Mouse (Mus musculus): ENCODE data around the gene Olfr671. TPM values are rescaled to one million over a fixed set of nuclear protein-coding genes. Genes with fewer than 3 reads are reported as not detected.
"Not testable (repeated sequence)": the region's sequence is repeated elsewhere in the genome, so short reads cannot be mapped to it uniquely, and the experiment has no call there.

Gene Olfr671
- not detected in 2 replicates for polyA plus RNA-seq (2014; fragmentation: Nextera tagmentation; extraction: Ambion mirVana)

DNA sequence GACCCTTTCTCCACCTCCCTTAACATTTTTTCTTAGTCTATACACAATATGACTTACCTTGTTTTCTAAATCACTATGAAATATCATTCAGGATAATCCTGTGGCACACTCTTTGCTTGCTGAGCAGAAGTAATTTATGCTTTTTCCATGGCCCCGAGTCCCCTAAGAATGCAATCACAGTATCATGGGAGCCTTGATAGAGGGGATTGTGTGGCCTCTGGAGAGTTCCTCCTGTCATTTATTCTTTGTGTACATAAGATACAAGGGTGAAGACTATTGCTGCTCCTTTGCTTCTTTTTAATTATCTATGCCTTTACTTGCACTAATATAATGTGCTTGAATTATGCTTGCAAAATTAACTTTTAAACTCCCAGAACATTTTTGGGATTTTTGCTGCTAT, at the start of gene Olfr671:
Olfr671 (minus strand) TSS at position 101 of the 400 bp plus-strand sequence.
- H3K9ac ChIP-seq (ENCODE audit: low read length), result no peak within 1 kb of the TSS
- WGBS, result 59% methylated on average over 1 of the region's 1 CpGs
- H3K27me3 ChIP-seq (replicated peaks; ENCODE audit: control insufficient read depth, insufficient read depth, low read length), result no peaks in the 10 kb centered on the region
- H3K4me1 ChIP-seq (replicated peaks; ENCODE audit: control insufficient read depth, insufficient read depth, low read length), result no peaks in the 10 kb centered on the region
- no peak for DNase-seq (ENCODE audit: low spot score)
- ATAC-seq (replicated peaks; ENCODE audit: low FRiP score, low TSS enrichment, low read depth), result no peak
- no peaks in the 10 kb centered on the region for H3K36me3 ChIP-seq (ENCODE audit: control insufficient read depth, insufficient read depth, low read length)
- H3K27ac ChIP-seq (ENCODE audit: low read depth), result no peak within 1 kb of the TSS
- H3K9me3 ChIP-seq (ENCODE audit: control insufficient read depth, low read length), result no peaks in the 10 kb centered on the region
- H3K4me3 ChIP-seq (ENCODE audit: low read depth, low read length), result no peak within 1 kb of the TSS
- no peak within 1 kb of the TSS for H3K4me2 ChIP-seq (ENCODE audit: low read length)

DNA sequence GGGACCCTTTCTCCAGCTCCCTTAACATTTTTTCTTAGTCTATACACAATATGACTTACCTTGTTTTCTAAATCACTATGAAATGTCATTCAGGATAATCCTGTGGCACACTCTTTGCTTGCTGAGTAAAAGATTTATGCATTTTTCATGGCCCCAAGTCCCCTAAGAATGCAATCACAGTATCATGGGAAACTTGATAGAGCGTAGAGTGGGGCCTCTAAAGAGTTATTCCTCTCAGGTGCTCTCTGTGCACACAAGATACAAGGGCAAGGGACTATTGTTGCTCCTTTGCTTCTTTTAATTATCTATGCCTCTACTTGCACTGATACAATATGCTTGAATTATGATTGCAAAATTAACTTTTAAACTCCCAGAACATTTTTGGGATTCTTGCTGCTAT, 49.4 kb upstream of the Olfr671 start, which contains the start of gene Olfr675:
Olfr675 (minus strand) TSS at position 101 of the 400 bp plus-strand sequence.
- Histone ChIP-seq H3K9ac (ENCODE audit: low read length) (no peak within 1 kb of the TSS), H3K27me3 (replicated peaks; ENCODE audit: control insufficient read depth, insufficient read depth, low read length) (no peaks in the 10 kb centered on the region), H3K27ac (ENCODE audit: low read depth) (no peak within 1 kb of the TSS), H3K36me3 (ENCODE audit: control insufficient read depth, insufficient read depth, low read length) (no peaks in the 10 kb centered on the region), H3K4me3 (ENCODE audit: low read depth, low read length) (no peak within 1 kb of the TSS), H3K4me1 (replicated peaks; ENCODE audit: control insufficient read depth, insufficient read depth, low read length) (no peaks in the 10 kb centered on the region), H3K4me2 (ENCODE audit: low read length) (no peak within 1 kb of the TSS), H3K9me3 (ENCODE audit: control insufficient read depth, low read length) (no peaks in the 10 kb centered on the region)
- DNase-seq (ENCODE audit: low spot score) (no peak), ATAC-seq (replicated peaks; ENCODE audit: low FRiP score, low TSS enrichment, low read depth) (no peak)
- 82% methylated on average over 1 of the region's 1 CpGs for WGBS

DNA sequence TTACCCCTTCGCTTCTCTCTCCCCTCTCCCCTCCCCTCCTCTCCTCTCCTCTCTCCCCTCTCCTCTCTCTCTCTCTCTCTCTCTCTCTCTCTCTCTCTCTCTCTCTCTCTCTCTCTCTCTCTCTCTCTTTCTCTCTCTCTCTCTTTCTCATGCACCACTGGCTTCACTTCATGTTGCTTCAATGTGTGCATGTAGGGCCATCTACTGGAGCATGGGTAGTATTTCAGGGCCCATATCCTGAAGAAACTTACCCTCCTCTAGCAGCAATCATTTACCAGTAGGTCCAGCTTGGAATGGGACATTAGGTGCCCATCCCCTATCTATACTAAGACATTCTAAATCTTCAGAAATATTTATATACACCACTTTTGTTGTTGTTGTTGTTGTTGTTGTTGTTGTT, 43.6 kb upstream of the Olfr671 start:
- Histone ChIP-seq H3K9ac (ENCODE audit: low read length) (no peak overlapping the region), H3K36me3 (ENCODE audit: control insufficient read depth, insufficient read depth, low read length) (no peaks in the 10 kb centered on the region), H3K9me3 (ENCODE audit: control insufficient read depth, low read length) (no peaks in the 10 kb centered on the region), H3K4me1 (replicated peaks; ENCODE audit: control insufficient read depth, insufficient read depth, low read length) (no peaks in the 10 kb centered on the region), H3K27ac (ENCODE audit: low read depth) (no peak overlapping the region), H3K4me3 (ENCODE audit: low read depth, low read length) (no peak overlapping the region), H3K27me3 (replicated peaks; ENCODE audit: control insufficient read depth, insufficient read depth, low read length) (no peaks in the 10 kb centered on the region), H3K4me2 (ENCODE audit: low read length) (no peak overlapping the region)
- WGBS, result 75% methylated on average over 1 of the region's 1 CpGs
- no peak for DNase-seq (ENCODE audit: low spot score)
- ATAC-seq (replicated peaks; ENCODE audit: low FRiP score, low TSS enrichment, low read depth), result no peak

DNA sequence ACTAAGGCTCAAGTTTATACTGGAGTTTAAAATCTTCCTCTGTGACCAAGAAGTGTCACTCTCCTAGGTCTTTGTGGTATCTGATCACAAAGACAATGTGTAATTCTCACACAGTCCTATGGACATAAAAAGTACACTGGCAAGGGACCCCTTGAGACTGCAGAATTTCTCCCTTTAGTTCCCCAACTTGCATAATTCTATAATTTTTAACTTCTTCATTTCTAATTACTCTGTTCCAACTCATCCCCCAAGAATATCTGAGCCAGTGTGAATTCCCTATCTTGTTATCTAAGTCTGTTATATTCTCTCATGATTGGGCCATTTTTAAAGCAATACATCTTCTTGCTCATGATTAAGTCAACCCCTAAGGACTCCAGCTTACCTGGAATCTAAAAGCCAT, 23.0 kb upstream of the Olfr671 start, which contains the start of gene Olfr672:
Olfr672 (minus strand) TSS at position 101 of the 400 bp plus-strand sequence.
- Histone ChIP-seq H3K9ac (ENCODE audit: low read length) (no peak within 1 kb of the TSS), H3K4me1 (replicated peaks; ENCODE audit: control insufficient read depth, insufficient read depth, low read length) (no peaks in the 10 kb centered on the region), H3K4me3 (ENCODE audit: low read depth, low read length) (no peak within 1 kb of the TSS), H3K27ac (ENCODE audit: low read depth) (no peak within 1 kb of the TSS), H3K9me3 (ENCODE audit: control insufficient read depth, low read length) (no peaks in the 10 kb centered on the region), H3K27me3 (replicated peaks; ENCODE audit: control insufficient read depth, insufficient read depth, low read length) (no peaks in the 10 kb centered on the region), H3K36me3 (ENCODE audit: control insufficient read depth, insufficient read depth, low read length) (no peaks in the 10 kb centered on the region), H3K4me2 (ENCODE audit: low read length) (no peak within 1 kb of the TSS)
- DNase-seq (ENCODE audit: low spot score) (no peak), ATAC-seq (replicated peaks; ENCODE audit: low FRiP score, low TSS enrichment, low read depth) (no peak)

DNA sequence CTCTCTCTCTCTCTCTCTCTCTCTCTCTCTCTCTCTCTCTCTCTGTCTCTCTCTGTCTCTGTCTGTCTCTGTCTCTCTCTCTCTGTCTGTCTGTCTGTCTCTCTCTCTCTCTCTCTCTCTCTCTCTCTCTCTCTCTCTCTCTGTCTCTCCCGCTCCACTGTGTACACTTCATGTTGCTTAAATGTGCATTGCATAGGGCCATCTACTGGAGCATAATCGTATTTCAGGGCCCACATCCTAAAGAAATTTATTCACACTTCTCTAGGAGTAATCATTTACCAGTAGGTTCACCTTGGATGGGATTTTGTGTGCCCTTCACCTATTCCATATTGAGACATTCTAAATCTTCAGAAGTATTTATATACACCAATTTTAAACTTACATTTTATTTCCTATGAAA, 6.4 kb downstream of the Olfr671 start:
- not testable (repeated sequence) for ATAC-seq (replicated peaks; ENCODE audit: low FRiP score, low TSS enrichment, low read depth)

DNA sequence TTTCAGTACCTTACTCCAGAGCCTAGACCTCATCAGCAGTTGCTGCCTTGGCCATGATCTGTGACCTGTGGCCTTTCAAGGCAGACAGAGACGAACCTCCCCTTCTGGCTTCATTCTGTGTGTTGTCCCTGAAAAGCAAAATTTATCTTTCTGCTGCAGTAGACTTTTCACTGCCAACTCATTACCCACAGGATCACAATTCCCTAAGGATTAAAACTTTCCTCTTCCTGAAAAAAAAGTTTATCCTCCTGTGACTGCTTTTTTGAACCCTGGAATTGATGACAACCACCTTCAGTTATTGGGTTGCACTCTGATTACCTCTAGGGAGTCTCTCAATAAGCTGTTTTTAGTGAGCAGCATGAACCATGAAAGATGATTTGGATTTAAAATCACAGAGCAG, 16.4 kb downstream of the Olfr671 start, which contains the start of gene Olfr670:
Olfr670 (minus strand) TSS at position 101 of the 400 bp plus-strand sequence.
- Histone ChIP-seq H3K36me3 (ENCODE audit: control insufficient read depth, insufficient read depth, low read length) (no peaks in the 10 kb centered on the region), H3K9ac (ENCODE audit: low read length) (no peak within 1 kb of the TSS), H3K9me3 (ENCODE audit: control insufficient read depth, low read length) (no peaks in the 10 kb centered on the region), H3K27me3 (replicated peaks; ENCODE audit: control insufficient read depth, insufficient read depth, low read length) (no peaks in the 10 kb centered on the region), H3K27ac (ENCODE audit: low read depth) (no peak within 1 kb of the TSS), H3K4me2 (ENCODE audit: low read length) (no peak within 1 kb of the TSS), H3K4me1 (replicated peaks; ENCODE audit: control insufficient read depth, insufficient read depth, low read length) (no peaks in the 10 kb centered on the region), H3K4me3 (ENCODE audit: low read depth, low read length) (no peak within 1 kb of the TSS)
- ATAC-seq (replicated peaks; ENCODE audit: low FRiP score, low TSS enrichment, low read depth), result no peak
- no peak for DNase-seq (ENCODE audit: low spot score)
- WGBS, result 50% methylated on average over 1 of the region's 1 CpGs

More for the DNA sequence above, 6.4 kb downstream of the Olfr671 start:
- H3K9me3 ChIP-seq (ENCODE audit: control insufficient read depth, low read length); H3K27ac ChIP-seq (ENCODE audit: low read depth); H3K27me3 ChIP-seq (replicated peaks; ENCODE audit: control insufficient read depth, insufficient read depth, low read length); DNase-seq (ENCODE audit: low spot score); H3K4me3 ChIP-seq (ENCODE audit: low read depth, low read length); H3K4me2 ChIP-seq (ENCODE audit: low read length); H3K4me1 ChIP-seq (replicated peaks; ENCODE audit: control insufficient read depth, insufficient read depth, low read length); H3K9ac ChIP-seq (ENCODE audit: low read length); H3K36me3 ChIP-seq (ENCODE audit: control insufficient read depth, insufficient read depth, low read length): not testable (repeated sequence)
- 70% methylated on average over 2 of the region's 2 CpGs for WGBS

DNA sequence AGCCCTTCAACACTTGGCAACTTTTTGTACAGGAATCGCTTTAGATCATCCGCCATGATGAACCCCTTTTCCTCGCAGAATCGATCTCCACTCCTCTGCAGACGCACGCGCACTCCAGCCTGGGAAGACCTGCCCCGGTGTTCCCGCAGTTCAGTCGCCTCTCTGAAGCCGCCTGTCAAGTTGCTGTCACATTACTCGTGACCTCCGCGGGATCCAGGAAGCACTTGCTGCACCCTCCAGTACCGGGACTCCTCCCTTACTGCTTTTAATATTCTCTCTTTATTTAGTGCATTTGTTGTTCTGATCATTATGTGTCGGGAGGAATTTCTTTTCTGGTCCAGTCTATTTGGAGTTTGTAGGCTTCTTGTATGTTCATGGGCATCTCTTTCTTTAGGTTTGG, 28.7 kb downstream of the Olfr671 start:
- H3K27ac ChIP-seq (ENCODE audit: low read depth); H3K4me1 ChIP-seq (replicated peaks; ENCODE audit: control insufficient read depth, insufficient read depth, low read length); H3K4me3 ChIP-seq (ENCODE audit: low read depth, low read length); DNase-seq (ENCODE audit: low spot score); H3K9ac ChIP-seq (ENCODE audit: low read length); H3K9me3 ChIP-seq (ENCODE audit: control insufficient read depth, low read length); H3K27me3 ChIP-seq (replicated peaks; ENCODE audit: control insufficient read depth, insufficient read depth, low read length); ATAC-seq (replicated peaks; ENCODE audit: low FRiP score, low TSS enrichment, low read depth); H3K4me2 ChIP-seq (ENCODE audit: low read length); H3K36me3 ChIP-seq (ENCODE audit: control insufficient read depth, insufficient read depth, low read length): not testable (repeated sequence)
- 92% methylated on average over 16 of the region's 16 CpGs for WGBS

DNA sequence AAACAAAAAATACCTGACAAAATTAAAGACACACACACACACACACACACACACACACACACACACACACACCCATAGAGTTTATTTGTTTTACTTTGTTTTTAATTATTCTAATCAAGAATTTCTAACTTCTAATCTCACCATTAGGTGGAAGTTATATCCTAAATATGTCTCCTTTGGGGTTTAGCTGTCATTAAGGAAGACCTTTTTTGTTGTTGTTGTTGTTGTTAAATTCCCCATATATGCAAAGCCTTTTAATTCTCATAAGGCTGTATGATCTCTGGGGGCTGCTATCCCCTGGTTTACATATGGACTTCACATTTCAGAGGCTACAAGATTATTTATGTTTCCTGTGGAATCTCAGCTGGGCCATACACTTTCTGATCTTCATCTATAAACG, 45.0 kb downstream of the Olfr671 start, which contains the start of gene Olfr669:
Olfr669 (plus strand) TSS at position 301 of the 400 bp plus-strand sequence.
- ATAC-seq (replicated peaks; ENCODE audit: low FRiP score, low TSS enrichment, low read depth), result no peak
- WGBS, result 80% methylated on average over 1 of the region's 1 CpGs

DNA sequence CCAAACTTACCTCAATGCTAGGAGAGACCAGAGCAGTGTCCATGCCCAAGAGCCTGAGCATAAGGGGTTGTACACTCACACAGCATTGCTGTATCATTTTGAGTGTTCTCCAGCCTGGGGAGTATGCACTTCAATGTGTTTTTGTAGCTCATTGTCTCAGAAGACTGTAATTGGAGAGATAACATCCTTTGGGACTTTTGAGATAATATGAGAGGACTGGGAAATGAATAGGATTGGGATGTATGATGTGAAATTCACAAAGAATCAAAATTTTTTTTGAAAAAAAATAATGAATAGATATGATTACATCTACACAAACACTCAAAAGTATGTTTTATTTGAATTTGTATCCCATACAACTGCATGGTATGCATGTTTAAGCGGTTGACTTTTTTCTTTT, 51.0 kb downstream of the Olfr671 start, which contains the start of gene Olfr668:
Olfr668 (minus strand) TSS at position 101 of the 400 bp plus-strand sequence.
- Histone ChIP-seq H3K9ac (ENCODE audit: low read length) (no peak within 1 kb of the TSS), H3K36me3 (ENCODE audit: control insufficient read depth, insufficient read depth, low read length) (no peaks in the 10 kb centered on the region), H3K27ac (ENCODE audit: low read depth) (no peak within 1 kb of the TSS), H3K4me1 (replicated peaks; ENCODE audit: control insufficient read depth, insufficient read depth, low read length) (no peaks in the 10 kb centered on the region), H3K4me3 (ENCODE audit: low read depth, low read length) (no peak within 1 kb of the TSS), H3K27me3 (replicated peaks; ENCODE audit: control insufficient read depth, insufficient read depth, low read length) (no peaks in the 10 kb centered on the region), H3K4me2 (ENCODE audit: low read length) (no peak within 1 kb of the TSS), H3K9me3 (ENCODE audit: control insufficient read depth, low read length) (no peaks in the 10 kb centered on the region)
- WGBS, result 65% methylated on average over 1 of the region's 1 CpGs
- no peak for ATAC-seq (replicated peaks; ENCODE audit: low FRiP score, low TSS enrichment, low read depth)
- no peak for DNase-seq (ENCODE audit: low spot score)

More for the DNA sequence above, 45.0 kb downstream of the Olfr671 start, which contains the start of gene Olfr669:
- no peak within 1 kb of the TSS for H3K4me2 ChIP-seq (ENCODE audit: low read length)
- H3K9me3 ChIP-seq (ENCODE audit: control insufficient read depth, low read length), result no peaks in the 10 kb centered on the region
- H3K36me3 ChIP-seq (ENCODE audit: control insufficient read depth, insufficient read depth, low read length), result no peaks in the 10 kb centered on the region
- H3K27ac ChIP-seq (ENCODE audit: low read depth), result no peak within 1 kb of the TSS
- DNase-seq (ENCODE audit: low spot score), result no peak
- no peak within 1 kb of the TSS for H3K4me3 ChIP-seq (ENCODE audit: low read depth, low read length)
- no peaks in the 10 kb centered on the region for H3K27me3 ChIP-seq (replicated peaks; ENCODE audit: control insufficient read depth, insufficient read depth, low read length)
- H3K4me1 ChIP-seq (replicated peaks; ENCODE audit: control insufficient read depth, insufficient read depth, low read length), result no peaks in the 10 kb centered on the region
- H3K9ac ChIP-seq (ENCODE audit: low read length), result no peak within 1 kb of the TSS
